Mouse (Mus musculus) lung, postnatal 0 days (tissue): ENCODE measurements at regions not wholly inside any gene's neighbourhood (a gene's known extent, or its start where the extent isn't known, plus 50 kb on each side); places are given as distances from the start of the nearest gene placed in this dataset.

ENCODE experiments used
- CTCF ChIP-seq: IDR thresholded peaks from 2 replicates; pipeline ENCODE4 v1.5.1; 2016; ENCODE audit warnings: antibody characterized with exemption, mild to moderate bottlenecking
- EP300 ChIP-seq: IDR thresholded peaks from 2 replicates; pipeline ENCODE4 v1.6.1; 2016; ENCODE audit warnings: antibody characterized with exemption, mild to moderate bottlenecking, control low read depth

- no peak for TF ChIP-seq CTCF
- no peak for TF ChIP-seq EP300
Measured at GRCm38 (mm10) chr19:60397666-60398065, 70.4 kb downstream of the Prlhr start.
